Mouse (Mus musculus): ENCODE data around the gene Specc1.

Specc1 gene

GRCm38 (mm10) chr11:62107272-62107836 lies 150.8 kb downstream of the Specc1 start:
- no peak for DNase-seq

- DNase-seq, result no peak
Measured at GRCm38 (mm10) chr11:62118561-62118960, 162.0 kb downstream of the Specc1 start.

- no peak for DNase-seq
Measured at GRCm38 (mm10) chr11:62119871-62120270, 163.3 kb downstream of the Specc1 start.

- DNase-seq, result no peak
Measured at GRCm38 (mm10) chr11:62121365-62121764, 164.8 kb downstream of the Specc1 start.

GRCm38 (mm10) chr11:62127692-62128091 lies 171.1 kb downstream of the Specc1 start:
- DNase-seq, result peak; percentile 91 to 95

- DNase-seq, result no peak
Measured at GRCm38 (mm10) chr11:62128197-62128596, 171.6 kb downstream of the Specc1 start.

GRCm38 (mm10) chr11:62130191-62130590 lies 173.6 kb downstream of the Specc1 start:
- no peak for DNase-seq

- DNase-seq, result no peak
Measured at GRCm38 (mm10) chr11:62130685-62131295, 174.2 kb downstream of the Specc1 start.

- no peak for DNase-seq
Measured at GRCm38 (mm10) chr11:62131601-62132000, 175.0 kb downstream of the Specc1 start.

- no peak for DNase-seq
Measured at GRCm38 (mm10) chr11:62134191-62134590, 177.6 kb downstream of the Specc1 start.

GRCm38 (mm10) chr11:62145216-62146110 lies 188.9 kb downstream of the Specc1 start:
- peak; percentile 29 to 46 for DNase-seq

GRCm38 (mm10) chr11:62146661-62147060 lies 190.1 kb downstream of the Specc1 start:
- no peak for DNase-seq

- DNase-seq, result no peak
Measured at GRCm38 (mm10) chr11:62148026-62148425, 191.5 kb downstream of the Specc1 start.

- DNase-seq, result no peak
Measured at GRCm38 (mm10) chr11:62148449-62148848, 191.9 kb downstream of the Specc1 start.

GRCm38 (mm10) chr11:62153057-62153456 lies 196.5 kb downstream of the Specc1 start:
- DNase-seq, result no peak

GRCm38 (mm10) chr11:62159803-62160202 lies 203.2 kb downstream of the Specc1 start:
- no peak for DNase-seq

- no peak for DNase-seq
Measured at GRCm38 (mm10) chr11:62161450-62161849, 204.9 kb downstream of the Specc1 start.

- DNase-seq, result no peak
Measured at GRCm38 (mm10) chr11:62164357-62164756, 207.8 kb downstream of the Specc1 start.

- no peak for DNase-seq
Measured at GRCm38 (mm10) chr11:62166503-62166902, 209.9 kb downstream of the Specc1 start.

- DNase-seq, result no peak
Measured at GRCm38 (mm10) chr11:62168146-62168545, 211.6 kb downstream of the Specc1 start.

GRCm38 (mm10) chr11:62177395-62178113 lies 221.0 kb downstream of the Specc1 start:
- DNase-seq, result no peak

GRCm38 (mm10) chr11:62180791-62181190 lies 224.2 kb downstream of the Specc1 start:
- DNase-seq, result no peak

- no peak for DNase-seq
Measured at GRCm38 (mm10) chr11:62184900-62185299, 228.3 kb downstream of the Specc1 start.
